Mouse (Mus musculus) neural tube, embryonic 14.5 days (tissue): ENCODE results near the gene Ppm1h. TPM values are rescaled to one million over a fixed set of nuclear protein-coding genes. Genes with fewer than 3 reads are reported as not detected.

ENCODE experiments used
- ATAC-seq: fragments of 200-750 bp; cut with Nextera tagmentation; 2 replicates; pipeline ENCODE4 v1.8.0; 2017; ENCODE audit warnings: low read depth, mild to moderate bottlenecking, moderate TSS enrichment, moderate library complexity
- H3K27ac ChIP-seq: fragments of 300-500 bp; sonication (generic); 2 replicates; pipeline ENCODE4 v1.5.1; 2014; ENCODE audit warnings: low read depth, mild to moderate bottlenecking, control low read depth, low read length, moderate library complexity, mixed read lengths
- H3K27me3 ChIP-seq: fragments of 300-500 bp; sonication (generic); 2 replicates; pipeline ENCODE4 v1.6.1; 2014; ENCODE audit warnings: low read length; ENCODE audit not compliant: control insufficient read depth, insufficient read depth
- H3K36me3 ChIP-seq: fragments of 300-500 bp; sonication (generic); 2 replicates; pipeline ENCODE4 v1.6.1; 2014; ENCODE audit warnings: low read length, mixed read lengths; ENCODE audit not compliant: control insufficient read depth, insufficient read depth
- H3K4me1 ChIP-seq: fragments of 300-500 bp; sonication (generic); 2 replicates; pipeline ENCODE4 v1.6.1; 2014; ENCODE audit warnings: low read length; ENCODE audit not compliant: control insufficient read depth, insufficient read depth
- H3K4me2 ChIP-seq: fragments of 300-500 bp; sonication (generic); 2 replicates; pipeline ENCODE4 v1.6.1; 2014; ENCODE audit warnings: mild to moderate bottlenecking, low read depth, low read length, control low read depth
- H3K4me3 ChIP-seq: fragments of 300-500 bp; sonication (generic); 2 replicates; pipeline ENCODE4 v1.5.1; 2014; ENCODE audit warnings: low read depth, low read length, control low read depth, mixed read lengths
- H3K9ac ChIP-seq: fragments of 300-500 bp; sonication (generic); replicated peaks from 2 replicates; pipeline ENCODE4 v1.6.1; 2014; ENCODE audit warnings: low read depth, mild to moderate bottlenecking, control low read depth, low read length, mixed read lengths
- H3K9me3 ChIP-seq: fragments of 300-500 bp; sonication (generic); 2 replicates; pipeline ENCODE4 v1.6.1; 2016; ENCODE audit warnings: low read length; ENCODE audit not compliant: control insufficient read depth
- WGBS: fragments of 180-500 bp; shearing (Covaris S2); extraction: QIAGEN DNeasy Blood & Tissue Kit; methylation state at CpG from one replicate; pipeline ENCODE4 v1.1.7; 2014; 5-methylcytosine and 5-hydroxymethylcytosine counted together
- polyA plus RNA-seq: library from polyadenylated mRNA; unstranded; fragments of >200 nt; fragmentation: Nextera tagmentation; extraction: Ambion mirVana; gene quantifications from 2 replicates; pipeline ENCODE4 v1.2.1, GENCODE M21; 2014

Ppm1h gene
- polyA plus RNA-seq, 1 experiment from 2014 or later: 41.5 TPM

DNA sequence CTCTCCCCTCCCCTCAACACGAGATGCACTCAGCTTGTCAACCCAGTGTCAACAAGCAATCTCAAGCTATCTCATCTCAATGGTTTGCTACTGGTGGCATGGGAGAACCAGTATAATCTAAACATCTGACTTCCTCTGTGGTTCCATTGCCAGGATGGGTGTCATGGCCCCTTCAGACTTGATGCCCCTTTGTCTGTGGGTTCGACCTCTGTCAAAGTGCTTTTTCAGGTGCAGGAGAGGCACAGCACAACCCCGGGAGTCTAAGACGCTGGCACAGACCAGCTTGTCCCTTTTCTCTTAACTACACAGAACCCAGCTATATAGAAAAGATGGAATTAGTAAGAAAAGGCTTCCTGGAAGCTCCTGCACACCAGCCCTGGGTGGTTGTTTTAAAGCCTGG lies 56.0 kb downstream of the Ppm1h start:
- Histone ChIP-seq H3K27ac (no peak overlapping the region), H3K4me3 (no peak overlapping the region), H3K9me3 (no peaks in the 10 kb centered on the region), H3K4me1 (no peaks in the 10 kb centered on the region), H3K36me3 (no peaks in the 10 kb centered on the region), H3K9ac (no peak overlapping the region), H3K27me3 (no peaks in the 10 kb centered on the region), H3K4me2 (no peak overlapping the region)
- WGBS: 93% methylated on average over 4 of the region's 4 CpGs
- ATAC-seq: no peak

- no peak for ATAC-seq
- H3K9me3 ChIP-seq: no peaks in the 10 kb centered on the region
- H3K4me1 ChIP-seq: no peaks in the 10 kb centered on the region
- H3K4me3 ChIP-seq: no peak overlapping the region
- H3K36me3 ChIP-seq: no peaks in the 10 kb centered on the region
- WGBS: 88% methylated on average over 7 of the region's 7 CpGs
- H3K9ac ChIP-seq: no peak overlapping the region
- no peaks in the 10 kb centered on the region for H3K27me3 ChIP-seq
- H3K27ac ChIP-seq: no peak overlapping the region
- no peak overlapping the region for H3K4me2 ChIP-seq
Measured at GRCm38 (mm10) chr10:122735284-122735784, 56.8 kb downstream of the Ppm1h start.

GRCm38 (mm10) chr10:122736835-122737234 lies 58.3 kb downstream of the Ppm1h start:
- no peaks in the 10 kb centered on the region for H3K36me3 ChIP-seq
- no peak overlapping the region for H3K4me3 ChIP-seq
- no peak overlapping the region for H3K9ac ChIP-seq
- H3K27ac ChIP-seq: no peak overlapping the region
- no peak overlapping the region for H3K4me2 ChIP-seq
- no peak for ATAC-seq
- WGBS: 90% methylated on average over 4 of the region's 4 CpGs
- no peaks in the 10 kb centered on the region for H3K9me3 ChIP-seq
- H3K4me1 ChIP-seq: no peaks in the 10 kb centered on the region
- no peaks in the 10 kb centered on the region for H3K27me3 ChIP-seq

DNA sequence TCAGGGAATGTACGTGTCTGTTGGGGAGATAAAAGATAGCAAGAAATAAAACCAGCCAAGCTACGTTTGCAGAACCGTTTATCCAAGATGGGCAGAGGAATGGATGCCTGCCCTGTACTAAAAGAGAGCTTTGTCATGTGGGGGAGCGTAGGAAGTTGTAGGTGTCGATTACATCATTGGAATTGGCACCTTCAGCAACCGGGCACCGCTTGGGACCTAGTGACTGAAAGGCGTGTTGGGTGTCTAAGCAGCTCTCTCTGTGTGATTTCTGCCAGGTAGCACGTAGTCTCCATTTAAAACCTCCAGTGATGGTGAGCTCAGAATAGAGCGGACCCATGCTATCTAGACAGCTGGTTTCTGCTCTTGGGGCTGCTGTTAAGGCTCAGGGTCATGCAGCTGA lies 60.0 kb downstream of the Ppm1h start:
- Histone ChIP-seq H3K4me2 (no peak overlapping the region), H3K9ac (no peak overlapping the region), H3K36me3 (no peaks in the 10 kb centered on the region), H3K4me1 (no peaks in the 10 kb centered on the region), H3K4me3 (no peak overlapping the region), H3K9me3 (no peaks in the 10 kb centered on the region), H3K27me3 (no peaks in the 10 kb centered on the region), H3K27ac (no peak overlapping the region)
- 90% methylated on average over 10 of the region's 10 CpGs for WGBS
- ATAC-seq: no peak

DNA sequence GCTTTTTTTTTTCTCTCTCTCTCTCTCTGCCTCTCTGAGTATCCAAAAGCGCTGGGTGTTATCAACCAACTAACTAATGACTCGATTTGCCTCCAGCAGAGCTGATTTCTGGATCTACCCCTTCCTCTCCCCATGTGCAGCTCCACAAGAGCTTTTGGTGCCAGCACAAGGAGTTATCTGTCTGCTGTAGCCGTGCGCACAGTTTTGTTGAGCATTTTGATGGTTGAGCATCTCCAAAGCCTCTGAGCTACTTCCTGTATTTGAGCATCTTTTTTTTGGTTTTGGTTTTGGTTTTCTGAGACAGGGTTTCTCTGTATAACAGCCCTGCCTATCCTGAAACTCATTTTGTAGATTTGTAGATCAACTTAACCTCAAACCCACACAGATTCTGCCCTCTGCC lies 60.5 kb downstream of the Ppm1h start:
- Histone ChIP-seq H3K27ac (no peak overlapping the region), H3K27me3 (no peaks in the 10 kb centered on the region), H3K4me2 (no peak overlapping the region), H3K9me3 (no peaks in the 10 kb centered on the region), H3K4me3 (no peak overlapping the region), H3K9ac (no peak overlapping the region), H3K4me1 (no peaks in the 10 kb centered on the region), H3K36me3 (no peaks in the 10 kb centered on the region)
- no peak for ATAC-seq
- WGBS: 92% methylated on average over 4 of the region's 4 CpGs

DNA sequence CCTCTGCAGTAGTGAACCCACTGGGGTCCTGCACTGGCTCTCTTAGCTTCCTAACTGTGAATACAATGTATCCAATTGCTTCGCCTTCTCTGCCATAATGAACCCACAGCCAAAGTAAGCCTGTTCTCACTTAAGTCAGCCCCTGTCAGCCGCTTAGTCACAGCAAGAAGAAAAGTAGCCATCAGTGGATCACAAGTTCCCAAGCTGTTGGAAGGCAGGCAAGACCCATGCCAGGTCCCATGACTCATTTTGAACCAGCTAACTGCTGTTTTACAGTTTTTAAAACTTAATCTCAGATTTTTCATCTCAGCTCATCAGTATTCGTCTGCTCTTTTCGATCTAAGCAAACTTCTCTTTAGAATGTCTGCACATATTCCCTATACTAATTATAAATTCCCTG lies 61.6 kb downstream of the Ppm1h start:
- Histone ChIP-seq H3K27ac (no peak overlapping the region), H3K36me3 (no peaks in the 10 kb centered on the region), H3K9me3 (no peaks in the 10 kb centered on the region), H3K9ac (no peak overlapping the region), H3K4me2 (no peak overlapping the region), H3K27me3 (no peaks in the 10 kb centered on the region), H3K4me3 (no peak overlapping the region), H3K4me1 (no peaks in the 10 kb centered on the region)
- WGBS: 91% methylated on average over 4 of the region's 4 CpGs
- no peak for ATAC-seq

- Histone ChIP-seq H3K36me3 (no peaks in the 10 kb centered on the region), H3K9me3 (no peaks in the 10 kb centered on the region), H3K9ac (no peak overlapping the region), H3K4me1 (no peaks in the 10 kb centered on the region), H3K27me3 (no peaks in the 10 kb centered on the region), H3K4me2 (no peak overlapping the region), H3K4me3 (no peak overlapping the region), H3K27ac (no peak overlapping the region)
- WGBS: 51% methylated on average over 7 of the region's 7 CpGs
- ATAC-seq: no peak
Measured at GRCm38 (mm10) chr10:122741191-122741590, 62.6 kb downstream of the Ppm1h start.

DNA sequence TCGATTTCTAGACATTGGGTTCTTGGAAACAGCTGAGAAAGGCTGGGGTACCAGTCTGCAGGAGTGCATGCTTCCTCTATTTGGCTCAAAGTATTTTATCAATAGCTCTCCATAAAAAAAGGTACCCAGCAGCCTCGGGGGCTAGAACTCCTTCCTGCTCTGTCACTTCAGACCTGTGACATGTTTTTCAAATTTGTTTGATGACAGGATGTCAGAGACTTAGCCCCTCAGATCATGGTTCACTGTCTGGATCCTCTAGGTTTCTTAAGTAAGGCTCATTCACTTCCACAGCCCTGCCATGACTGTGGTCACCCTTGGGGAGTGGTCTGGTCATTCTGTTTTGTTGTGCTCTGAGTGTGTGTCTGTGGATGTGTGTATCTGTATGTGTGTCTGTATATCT lies 63.6 kb downstream of the Ppm1h start:
- Histone ChIP-seq H3K36me3 (no peaks in the 10 kb centered on the region), H3K27ac (no peak overlapping the region), H3K4me3 (no peak overlapping the region), H3K4me1 (no peaks in the 10 kb centered on the region), H3K9me3 (no peaks in the 10 kb centered on the region), H3K9ac (no peak overlapping the region), H3K27me3 (no peaks in the 10 kb centered on the region), H3K4me2 (no peak overlapping the region)
- 89% methylated on average over 2 of the region's 2 CpGs for WGBS
- no peak for ATAC-seq

- no peak overlapping the region for H3K27ac ChIP-seq
- H3K9ac ChIP-seq: no peak overlapping the region
- no peaks in the 10 kb centered on the region for H3K9me3 ChIP-seq
- no peak overlapping the region for H3K4me2 ChIP-seq
- no peaks in the 10 kb centered on the region for H3K36me3 ChIP-seq
- no peak overlapping the region for H3K4me3 ChIP-seq
- 83% methylated on average over 2 of the region's 2 CpGs for WGBS
- ATAC-seq: no peak
- no peaks in the 10 kb centered on the region for H3K27me3 ChIP-seq
- H3K4me1 ChIP-seq: no peaks in the 10 kb centered on the region
Measured at GRCm38 (mm10) chr10:122743361-122743760, 64.8 kb downstream of the Ppm1h start.

GRCm38 (mm10) chr10:122744970-122745369 lies 66.4 kb downstream of the Ppm1h start:
- H3K4me3 ChIP-seq: no peak overlapping the region
- no peak overlapping the region for H3K27ac ChIP-seq
- no peaks in the 10 kb centered on the region for H3K36me3 ChIP-seq
- no peak for ATAC-seq
- H3K9ac ChIP-seq: no peak overlapping the region
- no peak overlapping the region for H3K4me2 ChIP-seq
- no peaks in the 10 kb centered on the region for H3K27me3 ChIP-seq
- WGBS: 100% methylated on average over 2 of the region's 2 CpGs
- no peaks in the 10 kb centered on the region for H3K4me1 ChIP-seq
- H3K9me3 ChIP-seq: no peaks in the 10 kb centered on the region
